Mouse (Mus musculus) intestine, embryonic 15.5 days (tissue): ENCODE measurements around the gene Mxd1. TPM values are rescaled to one million over a fixed set of nuclear protein-coding genes. Genes with fewer than 3 reads are reported as not detected.

Experiments
- polyA plus RNA-seq: library from polyadenylated mRNA; unstranded; fragments of >200 nt; fragmentation: Nextera tagmentation; extraction: Ambion mirVana; gene quantifications from 2 replicates; pipeline ENCODE4 v1.2.1, GENCODE M21; 2015

Gene Mxd1
- polyA plus RNA-seq, 1 experiment from 2014 or later, result 13.8 TPM

Other genes starting within 250 kb of the Mxd1 start
- not detected in 2 replicates for gene Gm44790, start 242.5 kb downstream of the Mxd1 start, polyA plus RNA-seq
- gene C87436, start 230.8 kb downstream of the Mxd1 start, polyA plus RNA-seq, result 20.4 and 22.4 TPM in 2 replicates
- gene Pcbp1, start 142.8 kb downstream of the Mxd1 start, polyA plus RNA-seq, result 508 and 561 TPM in 2 replicates
- 0.66 and 1.2 TPM in 2 replicates for gene Asprv1, start 41.0 kb downstream of the Mxd1 start, polyA plus RNA-seq
- 96.0 and 105 TPM in 2 replicates for gene Snrnp27, start 15.4 kb upstream of the Mxd1 start, polyA plus RNA-seq
- gene Gmcl1, start 64.2 kb upstream of the Mxd1 start, polyA plus RNA-seq, result 31.2 and 31.7 TPM in 2 replicates
- gene Anxa4, start 124.4 kb upstream of the Mxd1 start, polyA plus RNA-seq, result 345 and 376 TPM in 2 replicates
- gene Aak1, start 180.4 kb upstream of the Mxd1 start, polyA plus RNA-seq, result 13.7 and 14.8 TPM in 2 replicates